Mouse (Mus musculus): ENCODE measurements around the gene Epb41l1.
A peak's percentile ranks its signal among the peaks of the same experiment; 100 is the strongest.

The Epb41l1 gene

GRCm38 (mm10) chr2:156488166-156488814, 67.6 kb downstream of the Epb41l1 start:
- DNase-seq (ENCODE audit: low read depth) = no peak

DNA sequence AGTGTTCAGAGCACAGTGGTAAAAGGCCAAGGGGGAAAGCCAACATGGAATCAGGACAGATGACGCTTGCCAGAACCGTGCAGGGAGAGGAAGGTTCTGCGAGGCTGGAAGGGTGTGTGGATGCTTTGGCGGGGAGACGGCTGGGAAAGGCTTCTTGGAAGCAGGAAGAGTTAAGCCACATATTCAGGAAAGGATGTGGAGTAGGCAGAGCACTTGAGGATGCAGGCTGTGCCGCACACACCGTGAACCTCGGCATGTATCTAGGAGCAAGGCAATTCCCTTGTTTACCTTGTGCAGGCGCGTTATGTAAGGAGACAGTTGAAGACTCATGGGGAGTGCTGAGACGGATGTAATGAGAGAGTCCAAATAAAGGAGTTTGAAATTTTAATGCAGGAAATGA, 69.5 kb downstream of the Epb41l1 start:
- no peak for DNase-seq (ENCODE audit: low read depth)

DNA sequence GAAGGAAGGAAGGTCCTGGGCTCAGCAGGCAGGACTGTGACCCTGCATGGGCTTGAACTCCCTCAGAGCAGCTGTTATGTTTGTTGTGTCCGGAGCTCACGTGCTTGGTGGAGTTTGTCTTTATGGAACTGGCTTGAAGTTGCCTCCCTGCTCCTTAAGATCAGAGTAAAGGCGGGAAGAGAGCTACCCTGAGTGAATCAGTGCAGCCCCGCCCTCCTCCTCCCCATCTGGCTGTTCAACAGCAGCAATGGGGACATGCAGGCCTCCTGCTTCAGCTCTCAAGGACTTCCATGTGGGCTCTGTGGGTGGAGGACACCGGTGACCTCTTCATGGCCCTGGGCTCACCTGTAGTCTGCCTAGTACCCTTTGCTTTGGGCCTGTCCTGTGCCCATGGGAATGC, 71.1 kb downstream of the Epb41l1 start:
- no peak for DNase-seq (ENCODE audit: low read depth)

GRCm38 (mm10) chr2:156493766-156494165, 73.1 kb downstream of the Epb41l1 start:
- DNase-seq (ENCODE audit: low read depth) = no peak

GRCm38 (mm10) chr2:156494465-156494864, 73.8 kb downstream of the Epb41l1 start:
- DNase-seq (ENCODE audit: low read depth) = no peak

DNA sequence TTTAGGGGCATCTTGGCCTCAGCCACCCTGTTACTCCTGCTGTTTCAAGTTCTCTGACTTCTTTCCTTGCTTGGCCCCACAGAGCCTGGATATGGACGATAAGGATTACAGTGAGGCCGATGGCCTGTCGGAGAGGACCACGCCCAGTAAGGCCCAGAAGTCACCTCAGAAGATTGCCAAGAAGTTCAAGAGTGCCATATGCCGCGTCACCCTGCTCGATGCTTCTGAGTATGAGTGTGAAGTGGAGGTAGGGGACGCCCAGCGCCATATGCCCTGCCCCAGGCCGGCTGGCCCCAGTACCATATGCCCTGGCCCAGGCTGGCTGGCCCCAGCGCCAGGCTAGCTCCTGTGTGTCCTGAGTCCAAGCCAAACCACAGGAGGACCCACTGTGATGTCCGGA, 74.2 kb downstream of the Epb41l1 start:
- no peak for DNase-seq (ENCODE audit: low read depth)

DNA sequence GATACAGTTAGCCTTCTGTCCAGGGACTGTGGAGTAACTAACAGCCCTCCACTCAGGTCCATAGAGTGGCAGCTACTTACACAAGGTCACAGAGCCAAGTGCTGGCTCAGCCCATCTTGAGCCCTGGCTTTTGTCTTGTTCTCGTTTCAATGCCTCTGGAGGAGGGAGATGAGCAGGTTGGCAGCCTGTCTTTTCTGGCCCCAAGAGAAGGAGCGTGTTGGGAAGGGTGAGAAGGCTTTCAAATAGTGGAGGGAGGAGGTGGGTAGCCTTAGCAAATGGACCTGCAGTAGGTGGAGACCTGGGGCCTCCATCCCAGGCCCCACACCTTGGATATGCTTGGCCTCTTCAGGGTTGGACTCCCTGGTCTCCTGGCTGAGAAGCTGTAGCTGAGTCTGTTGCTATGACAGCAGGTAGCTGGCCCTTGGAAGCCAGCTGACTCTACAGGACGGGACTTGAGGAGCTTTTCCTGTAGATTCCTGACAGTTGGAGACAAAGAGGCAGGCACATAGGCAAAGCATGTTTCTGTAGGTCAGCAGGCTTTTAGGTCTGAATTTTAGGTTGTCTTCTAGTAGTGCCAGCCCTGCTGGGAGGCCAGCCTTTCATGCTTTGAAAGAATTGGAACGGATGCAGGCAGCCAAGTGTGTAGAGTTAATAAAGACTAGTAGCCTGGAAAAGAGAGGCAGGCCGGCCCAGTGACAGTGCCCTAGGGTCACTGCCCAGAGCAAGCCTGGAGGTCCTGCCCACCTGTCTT, 76.3 kb downstream of the Epb41l1 start:
- no peak for DNase-seq (ENCODE audit: low read depth)

DNA sequence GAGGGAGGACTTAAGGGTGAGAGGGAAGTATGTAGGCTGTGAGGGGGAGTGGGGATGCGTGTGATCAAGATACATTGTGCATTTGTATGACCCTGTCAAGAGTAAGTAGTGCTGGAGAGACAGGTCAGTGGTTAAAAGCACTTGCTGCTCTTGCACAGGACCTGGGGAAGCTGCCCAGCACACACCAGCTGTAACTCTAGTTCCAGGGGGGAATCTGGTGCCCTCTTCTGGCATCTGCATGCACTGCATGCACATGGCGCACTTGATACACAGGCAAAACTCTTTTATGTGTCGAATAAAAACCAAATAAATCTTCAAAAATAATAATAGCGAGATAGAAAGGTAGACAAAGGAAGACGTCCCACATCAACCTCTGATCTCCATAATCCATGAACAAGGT, 77.2 kb downstream of the Epb41l1 start:
- peak; percentile 73 for DNase-seq (ENCODE audit: low read depth)

- no peak for DNase-seq (ENCODE audit: low read depth)
These were observed 80.3 kb downstream of the Epb41l1 start for GRCm38 (mm10) chr2:156501025-156501424.

DNA sequence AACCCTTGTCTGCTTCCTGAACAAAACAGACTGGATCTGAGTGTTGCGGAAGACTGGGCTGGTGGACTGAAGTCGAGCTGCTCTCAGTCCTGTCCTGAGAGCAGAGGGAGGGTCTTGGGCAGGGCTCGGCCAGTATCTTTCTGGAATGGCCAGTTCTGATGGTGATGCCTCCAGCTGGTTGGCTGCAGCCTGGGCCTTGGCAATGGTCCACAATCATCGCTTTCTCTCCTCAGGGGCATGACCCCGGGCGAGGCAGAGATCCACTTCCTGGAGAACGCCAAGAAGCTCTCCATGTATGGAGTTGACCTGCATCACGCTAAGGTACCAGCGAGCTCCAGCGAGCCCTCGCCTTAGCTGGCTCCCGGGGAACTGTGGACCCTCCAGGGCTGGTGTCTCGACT, 84.8 kb downstream of the Epb41l1 start:
- no peak for DNase-seq (ENCODE audit: low read depth)

- DNase-seq (ENCODE audit: low read depth) = no peak
These were observed 91.3 kb downstream of the Epb41l1 start for GRCm38 (mm10) chr2:156512028-156512427.

DNA sequence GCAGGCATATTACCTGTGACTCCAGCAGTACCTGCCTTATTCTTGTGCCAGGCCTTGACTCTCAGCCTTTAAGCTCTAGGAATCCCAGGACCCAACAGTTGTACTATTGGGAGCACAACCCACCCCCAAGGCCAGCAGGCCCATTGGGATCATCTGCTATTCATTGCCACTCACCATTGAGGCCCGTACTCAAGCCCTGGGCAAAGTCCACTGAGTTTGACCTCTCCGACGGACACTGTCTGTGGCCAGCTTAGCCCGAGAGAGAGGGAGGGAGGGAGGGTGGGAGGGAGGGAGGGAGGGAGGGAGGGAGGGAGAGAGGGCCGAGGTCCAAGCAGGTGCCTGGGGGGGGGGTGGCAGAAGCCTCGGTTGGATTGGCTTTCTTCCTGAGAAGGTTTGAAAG, 91.9 kb downstream of the Epb41l1 start:
- no peak for DNase-seq (ENCODE audit: low read depth)

- DNase-seq (ENCODE audit: low read depth) = no peak
These were observed 94.4 kb downstream of the Epb41l1 start for GRCm38 (mm10) chr2:156515102-156515501.

DNA sequence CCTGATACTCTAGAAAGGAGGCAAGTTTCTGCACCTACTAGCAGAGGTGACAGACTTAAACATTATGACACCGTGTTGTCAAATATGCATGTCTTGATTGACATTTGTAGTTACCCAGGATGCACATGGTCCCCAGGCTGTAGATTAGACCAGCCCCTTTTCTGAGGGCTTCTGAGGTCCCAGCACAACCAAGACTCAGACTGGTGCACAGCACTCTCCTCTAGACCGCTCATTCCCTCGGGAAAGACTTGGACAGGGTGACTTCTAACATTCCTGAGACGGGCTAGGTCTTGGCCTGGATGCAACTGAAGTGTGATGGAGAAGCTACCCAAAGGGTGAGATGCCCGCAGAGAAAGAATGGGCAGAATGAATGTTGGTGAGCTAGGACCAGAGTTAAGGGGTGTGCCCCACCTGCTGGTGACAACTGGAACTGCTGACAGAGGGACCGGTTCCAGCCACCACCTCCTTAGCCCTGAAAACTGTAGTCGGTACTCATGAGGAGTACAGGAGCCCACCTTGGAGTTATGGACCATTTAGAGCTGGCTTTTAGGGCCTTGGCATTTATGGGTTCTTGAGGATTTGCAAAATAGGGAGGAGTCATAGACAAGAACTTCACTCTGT, 95.0 kb downstream of the Epb41l1 start:
- peak; percentile 60 for DNase-seq (ENCODE audit: low read depth)

- DNase-seq (ENCODE audit: low read depth) = peak; percentile 13
These were observed 96.0 kb downstream of the Epb41l1 start for GRCm38 (mm10) chr2:156516678-156517077.

- DNase-seq (ENCODE audit: low read depth) = no peak
These were observed 97.6 kb downstream of the Epb41l1 start for GRCm38 (mm10) chr2:156518306-156518705.

DNA sequence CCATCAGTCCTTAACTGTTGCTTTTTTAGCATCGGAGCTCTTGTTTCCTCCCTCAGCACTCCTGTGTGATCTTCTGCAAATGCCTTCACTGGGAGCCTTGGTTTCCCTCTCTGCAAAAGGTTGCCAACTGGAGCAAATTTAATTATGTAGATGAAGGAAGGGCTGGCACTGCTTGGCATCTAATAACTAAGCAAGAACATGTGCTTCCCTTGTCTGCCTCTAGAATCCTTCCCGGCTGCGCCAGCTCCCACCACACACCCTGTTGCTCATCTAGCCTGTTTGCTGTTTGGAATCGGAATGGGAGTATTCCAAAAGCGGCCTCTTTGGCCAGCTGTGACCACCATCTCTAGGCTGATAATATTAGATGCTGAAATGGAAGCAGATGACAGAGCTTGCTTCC, 98.9 kb downstream of the Epb41l1 start:
- no peak for DNase-seq (ENCODE audit: low read depth)

DNA sequence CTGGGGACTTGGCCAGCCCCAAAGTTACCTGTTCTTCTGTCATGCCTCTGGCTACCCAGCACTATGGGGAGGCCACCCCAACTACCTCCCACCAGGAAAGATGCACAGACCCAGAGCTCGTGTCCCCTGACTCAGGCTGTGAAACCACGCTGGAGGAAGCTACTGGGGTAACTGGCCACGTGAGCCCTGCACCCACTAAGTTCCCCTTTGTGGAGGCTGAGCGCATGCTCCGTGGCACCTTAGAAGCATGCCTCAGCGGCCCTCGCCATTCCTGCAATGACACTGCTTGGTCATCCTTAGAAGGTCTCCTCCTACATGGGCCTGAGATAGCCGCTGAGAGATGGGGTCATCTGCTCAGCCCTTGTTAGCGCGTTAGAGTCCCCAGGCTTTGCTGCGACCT, 102.3 kb downstream of the Epb41l1 start:
- DNase-seq (ENCODE audit: low read depth) = peak; percentile 17

DNA sequence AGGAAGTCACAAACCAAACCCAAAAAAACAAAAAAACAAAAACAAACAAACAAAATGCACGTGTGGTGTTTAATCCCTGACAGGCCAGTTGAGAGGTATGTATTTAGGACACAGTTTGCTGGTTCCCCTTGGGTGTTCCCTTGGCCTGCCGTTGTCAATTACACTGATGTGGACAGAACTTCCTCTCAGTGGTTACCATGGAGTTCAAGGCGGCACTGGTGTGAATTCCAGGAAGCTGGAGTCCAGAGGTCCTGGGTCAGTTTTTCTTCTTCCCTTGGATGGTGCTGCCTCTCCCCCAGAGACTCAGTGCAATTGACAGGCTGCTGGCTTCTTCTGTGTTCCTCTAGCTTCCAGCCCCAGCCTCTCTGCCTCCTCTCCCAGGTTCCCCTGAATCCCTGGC, 103.4 kb downstream of the Epb41l1 start:
- no peak for DNase-seq (ENCODE audit: low read depth)

DNA sequence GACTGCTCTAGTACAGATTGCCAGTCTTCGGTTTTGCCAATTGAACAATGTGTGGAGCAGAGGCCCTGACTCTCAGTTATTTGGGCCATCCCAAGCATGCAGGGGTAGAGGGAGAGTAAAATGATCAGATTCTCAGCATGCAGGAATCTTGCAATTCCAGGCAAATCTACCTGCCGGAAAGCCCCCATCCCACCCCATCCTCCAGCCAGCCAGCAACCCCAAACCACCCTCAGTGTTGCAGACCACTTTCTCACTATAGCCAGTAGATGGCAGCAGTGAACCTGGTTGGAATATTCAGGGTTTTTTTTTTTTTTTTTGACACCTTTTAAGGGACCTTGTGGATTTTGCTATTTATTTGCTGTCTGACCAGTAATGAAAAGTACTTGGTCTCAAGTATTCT, 109.0 kb downstream of the Epb41l1 start:
- DNase-seq (ENCODE audit: low read depth) = peak; percentile 68

DNA sequence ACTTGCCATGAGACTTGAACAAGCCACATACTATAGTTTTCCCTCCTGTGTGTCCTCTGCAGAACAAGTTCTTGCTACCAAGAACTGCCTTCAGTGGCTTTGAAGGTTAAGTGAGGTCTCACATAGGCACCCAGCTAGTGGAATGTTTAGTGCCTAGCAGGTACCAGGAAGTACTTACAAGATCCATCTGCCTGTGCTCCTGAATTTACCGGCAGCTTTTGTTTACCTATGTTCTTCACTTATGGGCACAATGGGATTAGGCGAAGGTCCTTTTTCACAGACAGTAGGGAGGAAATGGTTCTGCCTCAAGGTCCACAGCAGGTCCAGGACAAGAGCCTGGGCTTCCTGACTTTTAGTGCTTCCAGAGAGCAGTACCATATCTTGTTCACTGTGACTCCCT, 112.5 kb downstream of the Epb41l1 start:
- no peak for DNase-seq (ENCODE audit: low read depth)

DNA sequence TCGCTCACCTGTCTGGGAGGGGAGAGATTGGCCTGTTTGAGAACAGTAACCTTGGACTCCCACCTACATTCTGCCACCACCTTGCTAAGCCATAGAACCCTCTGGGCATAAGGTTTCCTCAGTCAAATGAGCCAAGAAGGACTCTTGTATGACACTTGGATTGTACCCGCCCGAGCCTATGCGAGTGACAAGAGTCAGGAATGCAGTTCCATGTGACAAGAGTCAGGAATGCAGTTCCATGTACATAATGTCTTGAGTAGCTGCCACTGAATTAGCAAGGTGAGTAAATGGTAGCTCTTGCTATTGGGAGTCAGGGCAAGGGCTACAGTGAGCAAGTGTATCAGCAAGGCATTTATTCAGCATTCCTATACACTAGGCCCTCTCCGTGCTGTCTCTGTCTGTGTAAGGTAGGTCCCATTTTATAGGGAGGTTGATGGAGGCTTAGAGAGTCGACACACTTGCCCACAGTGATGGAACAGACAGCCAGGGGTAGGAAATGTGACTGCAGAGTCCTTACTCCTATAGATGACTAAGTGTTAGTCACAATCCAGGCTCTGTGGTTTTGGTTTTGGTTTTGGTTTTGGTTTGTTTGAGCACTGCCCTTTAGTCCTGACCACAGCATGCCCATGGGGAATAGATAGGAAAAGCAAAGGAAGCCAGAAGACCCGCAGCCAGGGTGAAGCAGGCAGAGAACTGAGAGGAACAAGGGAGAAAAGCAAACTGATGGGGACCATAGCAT, 118.3 kb downstream of the Epb41l1 start:
- peak; percentile 73 for DNase-seq (ENCODE audit: low read depth)

GRCm38 (mm10) chr2:156540991-156541390, 120.3 kb downstream of the Epb41l1 start:
- DNase-seq (ENCODE audit: low read depth) = peak; percentile 11

Data from 416B (cell line).